Mouse (Mus musculus) common myeloid progenitor, adult 5-6 weeks (primary cell): ENCODE results near the gene Arhgap17. TPM values are rescaled to one million over a fixed set of nuclear protein-coding genes. Genes with fewer than 3 reads are reported as not detected.
A peak's percentile ranks its signal among the peaks of the same experiment; 100 is the strongest.

Experiments
- ATAC-seq: replicated peaks from 2 replicates; pipeline ENCODE4 v1.8.0; 2016; ENCODE audit warnings: low read depth, mild to moderate bottlenecking, moderate TSS enrichment, inconsistent platforms; ENCODE audit not compliant: poor library complexity, severe bottlenecking
- total RNA-seq: library from RNA; stranded (forward); fragments of 200-1000, 187-1606 nt; gene quantifications from 2 replicates; pipeline ENCODE4 v1.2.3, GENCODE M21; 2017

Arhgap17 gene
- 22.2 and 43.3 TPM in 2 replicates for total RNA-seq

DNA sequence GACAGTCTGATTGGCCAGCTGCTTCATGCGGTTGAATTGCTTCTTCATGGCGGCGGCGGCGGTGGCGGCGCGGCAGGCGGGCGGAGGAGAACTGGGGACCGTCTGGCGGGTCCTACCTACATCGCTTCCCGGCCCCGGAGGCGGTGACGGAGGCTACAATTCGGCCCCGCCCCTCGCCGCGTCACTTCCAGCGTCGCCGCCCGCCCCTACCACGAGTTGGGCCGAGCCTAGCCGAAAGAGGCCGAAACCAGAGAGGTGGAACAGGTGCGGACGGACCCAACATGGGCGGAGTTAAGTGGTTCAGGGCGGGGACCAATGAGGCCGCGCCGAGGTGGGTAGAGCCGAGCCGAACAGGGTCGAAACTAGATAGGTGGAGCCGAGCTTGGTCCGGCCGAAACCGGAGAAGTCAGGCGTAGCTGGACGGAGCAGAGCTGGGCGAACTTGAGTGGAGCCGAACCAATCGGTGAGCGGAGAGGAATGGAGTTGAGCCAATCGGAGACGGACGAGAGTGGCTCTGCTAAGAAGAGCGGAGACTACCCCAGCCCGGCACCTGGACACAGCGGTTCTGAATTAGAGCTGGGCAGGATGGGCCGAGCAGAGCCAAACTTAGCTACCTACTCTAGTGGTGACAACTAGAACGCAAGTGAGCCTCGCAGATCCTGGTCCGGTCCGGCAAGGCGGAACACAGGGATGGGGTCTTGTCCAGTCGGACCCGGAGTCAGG is at the start of gene Arhgap17, which contains the start of gene Lcmt1:
Gene Arhgap17, minus strand, starts transcription at position 157 of the 723 bp plus-strand sequence.
Gene Lcmt1, plus strand, starts transcription at position 26 of the 723 bp plus-strand sequence.
- ATAC-seq: peak; percentile 55

DNA sequence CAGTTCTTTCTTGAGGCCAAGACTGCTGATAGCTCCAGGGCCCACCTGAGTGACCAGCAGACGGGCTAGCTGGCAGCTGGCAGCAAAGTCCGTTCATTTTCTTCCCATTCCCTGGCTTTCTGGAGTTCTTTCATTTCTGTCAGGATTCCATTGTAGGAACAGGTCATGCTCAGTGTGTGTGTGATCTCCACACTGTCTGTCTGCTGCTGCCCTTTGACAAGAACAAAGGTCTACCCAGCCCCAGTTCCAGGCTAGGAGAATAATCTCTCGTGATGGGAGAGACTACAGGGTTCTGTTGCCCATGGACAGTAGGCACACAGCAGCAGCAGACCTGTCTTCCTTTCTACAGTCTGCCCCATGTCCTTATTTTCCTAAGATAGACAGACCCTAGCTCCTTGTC is 47.9 kb upstream of the Arhgap17 start:
- no peak for ATAC-seq

GRCm38 (mm10) chr7:123416803-123417202 is 47.1 kb upstream of the Arhgap17 start:
- ATAC-seq: no peak

DNA sequence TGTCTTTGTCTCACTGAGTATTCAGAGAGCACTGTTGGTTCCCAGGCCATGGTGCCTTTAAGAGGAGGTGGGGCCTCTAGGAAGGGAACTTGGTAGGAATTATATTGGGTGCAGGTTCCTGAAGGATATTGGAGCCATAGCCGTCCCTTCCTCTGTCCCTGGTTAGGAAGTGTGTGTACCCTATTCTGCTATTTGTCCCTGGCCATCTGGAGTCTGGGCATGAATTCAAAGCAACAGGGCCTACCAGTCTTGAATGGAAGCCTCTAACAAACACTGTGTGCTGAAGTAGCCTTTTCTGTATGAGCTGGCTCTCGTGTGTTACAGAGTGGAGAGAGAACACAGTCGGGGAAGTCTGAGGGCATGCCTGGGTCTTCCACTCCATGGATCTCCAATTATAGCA is 42.4 kb upstream of the Arhgap17 start:
- no peak for ATAC-seq

GRCm38 (mm10) chr7:123411109-123411508 is 41.4 kb upstream of the Arhgap17 start:
- ATAC-seq: no peak

- ATAC-seq: no peak
Measured at GRCm38 (mm10) chr7:123410502-123410901, 40.8 kb upstream of the Arhgap17 start.

GRCm38 (mm10) chr7:123406988-123407387 is 37.3 kb upstream of the Arhgap17 start:
- ATAC-seq: no peak

DNA sequence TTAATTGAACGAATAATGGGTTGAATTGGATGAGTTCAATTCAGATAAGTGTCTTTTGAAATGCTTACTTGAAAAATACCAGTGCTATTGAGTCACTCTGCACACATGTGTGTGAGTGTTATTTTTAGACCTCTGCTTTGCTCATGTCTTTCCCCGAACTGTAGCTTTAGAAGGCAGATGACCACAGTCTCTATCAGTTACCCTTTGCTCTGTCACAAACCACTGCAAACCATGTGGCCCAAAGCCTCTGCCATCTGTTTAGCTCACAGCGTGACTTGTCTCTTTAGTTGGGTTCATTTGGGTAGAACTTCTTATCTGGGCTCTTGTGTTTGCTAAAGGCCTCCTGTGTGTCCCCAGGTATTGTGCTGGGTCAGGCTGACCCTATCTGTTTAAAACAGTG is 35.9 kb upstream of the Arhgap17 start:
- no peak for ATAC-seq

DNA sequence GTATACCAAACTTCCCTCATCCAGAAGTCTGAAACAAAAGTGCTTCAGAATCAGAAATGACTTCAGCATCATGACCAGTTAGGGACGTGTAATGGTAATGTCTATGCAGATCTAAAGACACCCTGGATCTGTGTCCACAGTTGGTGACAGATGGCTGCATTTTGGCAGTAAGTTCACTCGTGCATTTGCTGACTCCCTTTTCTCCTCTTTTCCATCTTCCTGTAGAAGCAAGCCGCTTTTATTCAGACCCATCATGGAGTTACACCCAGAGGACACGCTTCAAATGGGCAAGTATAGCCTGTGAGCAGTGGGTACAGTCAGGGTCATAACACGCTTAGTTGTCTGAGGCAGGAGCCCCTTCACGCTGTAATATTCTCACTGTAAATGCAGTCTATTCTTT is 34.5 kb upstream of the Arhgap17 start:
- no peak for ATAC-seq

DNA sequence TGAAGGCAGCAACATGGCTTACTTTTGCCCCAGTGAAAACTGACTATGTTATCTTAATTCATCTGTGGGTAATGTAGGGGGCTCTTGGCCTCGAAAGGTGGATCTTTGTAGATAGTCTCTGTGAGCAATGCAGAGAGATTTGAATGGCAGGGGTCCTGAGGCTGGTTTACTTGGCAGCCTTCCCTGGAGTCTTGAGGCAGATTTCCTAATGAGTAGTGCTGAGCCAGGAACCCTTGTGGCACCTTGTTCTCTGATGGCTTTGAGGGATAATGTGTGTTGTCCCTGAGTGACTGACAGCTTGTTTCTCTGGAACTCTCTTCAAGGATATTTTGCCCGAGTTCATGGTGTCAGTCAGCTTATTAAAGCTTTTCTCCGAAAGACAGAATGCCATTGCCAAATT is 31.4 kb upstream of the Arhgap17 start:
- no peak for ATAC-seq

DNA sequence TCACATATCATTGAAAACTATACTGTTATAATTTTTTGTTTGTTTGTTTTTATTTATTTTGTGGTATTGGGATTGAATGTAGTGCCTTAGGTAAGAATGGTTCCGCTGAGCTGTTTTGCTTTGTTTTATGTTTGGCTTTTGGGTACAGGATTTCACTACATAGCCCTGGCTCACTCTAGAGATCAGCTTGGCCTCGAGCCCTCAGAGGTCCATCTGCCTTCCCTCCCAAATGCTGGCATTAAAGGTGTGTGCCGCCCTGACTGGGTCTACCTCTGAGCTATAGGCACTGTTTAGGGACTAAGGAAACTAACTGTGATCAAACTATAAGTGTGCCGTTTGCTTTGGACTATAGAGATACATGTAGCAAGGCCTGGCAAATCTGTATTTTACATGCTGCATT is 29.6 kb upstream of the Arhgap17 start:
- ATAC-seq: no peak

- peak; percentile 84 for ATAC-seq
Measured at GRCm38 (mm10) chr7:123398828-123399227, 29.1 kb upstream of the Arhgap17 start.

GRCm38 (mm10) chr7:123397931-123398330 is 28.2 kb upstream of the Arhgap17 start:
- ATAC-seq: no peak

GRCm38 (mm10) chr7:123397369-123397768 is 27.7 kb upstream of the Arhgap17 start:
- peak; percentile 81 for ATAC-seq

- no peak for ATAC-seq
Measured at GRCm38 (mm10) chr7:123396900-123397299, 27.2 kb upstream of the Arhgap17 start.

DNA sequence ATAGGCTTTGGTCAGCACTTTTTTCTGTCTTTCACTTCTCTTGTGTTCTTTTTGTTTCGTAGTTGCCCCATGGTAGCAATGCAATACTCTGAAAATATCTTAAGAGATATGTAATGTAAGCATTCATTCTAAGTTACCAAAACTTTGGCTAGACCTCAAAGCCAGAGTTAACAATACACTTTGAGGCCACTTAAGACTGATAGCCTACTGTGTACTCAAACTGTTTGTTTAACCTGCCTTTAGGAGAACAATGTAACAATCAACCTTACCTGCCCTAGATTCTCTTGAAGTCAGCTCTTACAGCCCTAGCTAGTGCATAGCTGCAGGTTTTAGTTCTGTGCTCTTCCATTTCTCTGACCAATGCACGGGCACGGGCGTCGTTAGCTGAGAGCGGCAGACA is 24.6 kb upstream of the Arhgap17 start:
- no peak for ATAC-seq

DNA sequence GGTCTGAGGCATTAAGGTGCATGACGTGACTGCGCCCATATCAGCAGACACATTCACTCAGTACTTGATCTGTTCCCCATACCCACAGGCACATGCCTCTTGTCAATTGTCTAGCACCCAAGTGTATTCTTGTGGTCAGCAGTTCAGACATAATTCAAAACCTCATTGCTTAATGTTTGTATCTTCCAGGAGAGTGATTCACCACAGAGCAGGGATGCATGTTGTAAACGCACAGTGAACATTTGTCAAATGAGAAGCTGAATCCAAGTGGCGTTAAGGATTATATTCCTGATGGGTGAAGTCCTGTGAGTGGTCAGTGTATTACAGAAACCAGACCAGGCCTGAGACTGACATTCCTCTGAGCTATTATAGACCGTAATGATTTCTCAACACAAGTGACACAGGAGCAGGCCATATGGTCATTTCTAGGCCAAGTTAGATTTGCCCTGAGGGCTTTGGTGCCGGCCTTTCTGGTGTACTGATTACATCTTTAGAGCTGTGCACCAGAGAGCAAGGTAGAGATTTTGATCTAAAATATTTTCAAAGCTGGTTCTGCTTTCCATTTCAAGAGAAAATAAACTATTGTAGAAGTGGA is 20.1 kb upstream of the Arhgap17 start:
- ATAC-seq: no peak

DNA sequence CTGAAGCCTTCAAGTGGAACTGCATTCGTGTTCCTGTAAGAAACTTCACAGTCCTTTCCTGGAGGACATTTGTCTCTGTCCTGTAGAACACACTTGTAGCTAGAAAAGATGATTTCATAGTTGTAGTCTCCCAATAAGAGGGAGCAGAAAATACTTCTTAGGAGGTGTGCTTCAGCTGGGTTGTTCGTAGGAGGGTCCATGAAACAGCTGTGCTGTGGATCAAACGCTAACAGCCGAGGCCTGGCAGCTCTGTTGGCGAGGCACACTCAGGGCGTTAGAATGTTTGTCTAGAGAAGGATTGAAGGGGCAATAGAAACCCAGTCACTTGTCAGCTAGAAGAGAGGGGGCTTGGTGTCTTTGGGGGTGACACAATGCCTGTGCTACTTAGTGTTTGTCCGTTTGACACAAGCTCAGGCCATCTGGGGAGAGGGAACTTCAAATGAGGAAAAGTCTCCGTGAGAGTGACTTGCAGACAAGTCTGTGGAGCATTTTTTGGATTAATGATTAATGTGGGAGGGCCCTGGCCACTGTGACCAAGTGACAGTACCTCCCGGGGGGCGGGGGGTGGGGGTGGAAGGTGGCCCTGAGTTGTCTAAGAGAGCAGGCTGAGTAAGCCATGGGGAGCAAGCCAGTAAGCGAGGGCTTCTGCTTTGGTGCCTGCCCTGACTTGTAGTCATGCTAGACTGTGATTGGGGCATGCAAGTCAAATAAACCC is 16.1 kb upstream of the Arhgap17 start:
- ATAC-seq: no peak

DNA sequence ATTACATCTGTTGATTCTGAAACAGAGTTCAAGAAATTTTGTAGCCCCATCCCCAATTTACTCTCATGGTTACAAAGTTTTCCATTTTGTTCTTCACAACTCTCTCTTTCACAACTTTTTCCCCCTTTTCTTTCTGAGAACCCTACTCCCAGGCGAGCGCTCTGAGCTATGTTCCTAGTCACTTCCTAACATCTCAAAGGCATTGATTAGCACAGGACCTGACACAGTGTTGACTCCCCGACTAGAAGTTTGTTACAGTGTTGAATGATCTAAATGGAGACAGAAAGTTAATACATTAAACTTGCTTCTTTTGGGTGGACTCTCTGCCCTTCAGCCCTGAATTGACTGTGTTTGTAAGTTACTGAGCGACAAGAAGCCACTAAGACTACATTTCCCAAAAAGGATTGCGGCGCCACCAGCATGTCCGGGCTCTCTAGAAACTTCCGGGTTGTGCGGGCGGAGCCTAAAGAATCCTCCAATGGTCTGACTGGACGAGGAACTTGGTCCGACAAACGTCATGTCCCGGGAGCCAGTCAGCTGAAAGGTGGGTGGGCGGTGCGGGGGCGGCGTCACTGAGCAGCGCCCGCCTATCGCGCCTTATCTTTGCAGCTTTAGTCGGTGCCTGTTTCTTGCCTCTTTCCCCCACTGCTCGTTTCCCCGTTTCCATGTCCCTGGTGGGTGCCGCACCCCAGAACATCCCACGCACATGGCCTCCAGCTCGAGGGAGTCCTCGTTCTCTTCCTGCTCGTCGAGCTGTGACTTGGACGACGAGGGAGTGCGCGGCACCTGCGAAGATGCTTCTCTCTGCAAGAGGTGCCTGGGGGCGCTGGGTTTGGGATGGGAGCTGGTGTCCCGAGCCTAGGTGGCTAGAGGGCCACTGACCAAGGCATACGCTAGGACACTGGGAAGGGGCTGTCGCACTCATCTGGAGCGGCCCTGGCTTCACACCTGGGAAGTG is 8.0 kb upstream of the Arhgap17 start:
- ATAC-seq: peak; percentile 99

- peak; percentile 30 for ATAC-seq
Measured at GRCm38 (mm10) chr7:123371501-123371900, 1.8 kb upstream of the Arhgap17 start.
